17 mouse cellular contexts compared by ENCODE assay signal in genomic region chr3:63728325-63728724, GRCm38 (mm10).
"Had no signal": no experiment of that assay in that cellular context is flagged by ENCODE, and none has a peak within 500 bp of the region (broad histone marks: within the 10 kb centered on the region; RNA-seq: fewer than 3 reads in every experiment).

No protein-coding gene starts in this region.

- H3K9me3 ChIP-seq: liver, embryonic 15.5 days; lung, embryonic 15.5 days; megakaryocyte, embryonic 14.5 days; midbrain, embryonic 12.5 days; neural tube, embryonic 13.5 days; stomach, embryonic 15.5 days had no signal

- H3K4me1 ChIP-seq: liver, embryonic 15.5 days; lung, embryonic 15.5 days; megakaryocyte, embryonic 14.5 days; stomach, embryonic 15.5 days had no signal

- H3K36me3 ChIP-seq: liver, embryonic 15.5 days; lung, embryonic 15.5 days; neural tube, embryonic 13.5 days; stomach, embryonic 15.5 days had no signal

- H3K27me3 ChIP-seq: liver, embryonic 15.5 days; lung, embryonic 15.5 days; megakaryocyte, embryonic 14.5 days; midbrain, embryonic 12.5 days; neural tube, embryonic 13.5 days; stomach, embryonic 15.5 days had no signal

- ATAC-seq: liver, postnatal 0 days; lung, postnatal 0 days had no signal

- DNase-seq: liver, postnatal 0 days; lung, adult 2 months; lung, postnatal 14 days; lung, postnatal 36 days; right cerebral cortex, postnatal 14 days; thymus, adult 2 months; thymus, postnatal 25 days; thymus, postnatal 4 days had no signal

- H3K27ac ChIP-seq: liver, embryonic 15.5 days; lung, embryonic 15.5 days; macrophage; neural tube, embryonic 13.5 days; stomach, embryonic 15.5 days; stomach, postnatal 0 days had no signal

- H3K9ac ChIP-seq: liver, embryonic 15.5 days; liver, postnatal 0 days; lung, embryonic 15.5 days; midbrain, embryonic 12.5 days; neural tube, embryonic 13.5 days; stomach, embryonic 15.5 days had no signal

- H3K4me3 ChIP-seq: liver, embryonic 15.5 days; lung, embryonic 15.5 days; megakaryocyte, embryonic 14.5 days; midbrain, embryonic 12.5 days; neural tube, embryonic 13.5 days; stomach, embryonic 15.5 days had no signal

- H3K4me2 ChIP-seq: liver, embryonic 15.5 days; lung, embryonic 15.5 days; midbrain, embryonic 12.5 days; neural tube, embryonic 13.5 days; stomach, embryonic 15.5 days had no signal
